Mouse (Mus musculus): ENCODE results near the gene Gm14692. TPM values are rescaled to one million over a fixed set of nuclear protein-coding genes. Genes with fewer than 3 reads are reported as not detected.
"Not testable (repeated sequence)": the region's sequence is repeated elsewhere in the genome, so short reads cannot be mapped to it uniquely, and the experiment has no call there.

Gm14692 gene
- total RNA-seq (2021): not detected
- long read RNA-seq, experiment 1: 0 reads
- long read RNA-seq, experiment 2: 0 reads

GRCm38 (mm10) chrX:67695398-67695797 is at the start of gene Gm14692:
Gene Gm14692 (plus strand): TSS chrX:67695698.
- DNase-seq: not testable (repeated sequence)

GRCm38 (mm10) chrX:67693462-67693861 is 2.0 kb upstream of the Gm14692 start, which contains the start of gene Gm1140:
Gene Gm1140 (minus strand): TSS chrX:67693562.
- not testable (repeated sequence) for DNase-seq

Other genes starting within 250 kb of the Gm14692 start
- not detected for gene Gm1140, start 2.1 kb upstream of the Gm14692 start, total RNA-seq (2021)
- gene 4933436I01Rik, start 225.8 kb downstream of the Gm14692 start, total RNA-seq (2021): not detected

All from gastrocnemius, postnatal 10 days (tissue).